Mouse (Mus musculus) heart, adult 2 months (tissue): ENCODE data around the gene Jtb. TPM values are rescaled to one million over a fixed set of nuclear protein-coding genes. Genes with fewer than 3 reads are reported as not detected.

Experiments used
- DNase-seq, 2 experiments: peaks; one replicate each; pipeline ENCODE4 v3.0.0; 2021
- H3K27ac ChIP-seq: fragments of 200-600 bp; 2 replicates; pipeline ENCODE4 v1.8.1; 2022
- H3K27me3 ChIP-seq: fragments of 200-500 bp; 2 replicates; pipeline ENCODE4 v1.6.1; 2012; ENCODE audit warnings: mild to moderate bottlenecking, low read length, inconsistent platforms, mixed read lengths; ENCODE audit not compliant: control insufficient read depth, insufficient read depth
- H3K36me3 ChIP-seq: fragments of 200-500 bp; 2 replicates; pipeline ENCODE4 v1.6.1; 2012; ENCODE audit warnings: low read length, inconsistent platforms; ENCODE audit not compliant: control insufficient read depth, insufficient read depth
- H3K4me1 ChIP-seq: fragments of 200-500 bp; 2 replicates; pipeline ENCODE4 v1.6.1; 2011; ENCODE audit warnings: low read length; ENCODE audit not compliant: control insufficient read depth, insufficient read depth
- H3K4me3 ChIP-seq: fragments of 200-600 bp; 2 replicates; pipeline ENCODE4 v1.8.1; 2022
- H3K79me2 ChIP-seq: fragments of 200-500 bp; replicated peaks from 2 replicates; pipeline ENCODE4 v1.6.1; 2012; ENCODE audit warnings: mild to moderate bottlenecking, inconsistent platforms, low read length, moderate library complexity, mixed read lengths; ENCODE audit not compliant: control insufficient read depth, insufficient read depth
- H3K9ac ChIP-seq: fragments of 200-500 bp; 2 replicates; pipeline ENCODE4 v1.6.1; 2012; ENCODE audit warnings: low read depth, mild to moderate bottlenecking, control low read depth, inconsistent platforms, low read length, mixed read lengths
- CTCF ChIP-seq: fragments of 200-600 bp; IDR thresholded peaks from 2 replicates; pipeline ENCODE4 v1.8.1; 2022; ENCODE audit warnings: antibody characterized with exemption, mild to moderate bottlenecking, moderate library complexity
- EP300 ChIP-seq: fragments of 200-500 bp; IDR thresholded peaks from 2 replicates; pipeline ENCODE4 v1.6.1; 2011; ENCODE audit warnings: low read depth, low read length, control low read depth; ENCODE audit not compliant: insufficient read depth
- POLR2A ChIP-seq: fragments of 200-500 bp; IDR thresholded peaks from 2 replicates; pipeline ENCODE4 v1.6.1; 2011; ENCODE audit warnings: mild to moderate bottlenecking, low read depth, low read length, control low read depth; ENCODE audit not compliant: insufficient read depth
- WGBS: fragments of 180-500 bp; shearing (Covaris S2); methylation state at CpG from one replicate; pipeline ENCODE4 v1.1.7; 2018; 5-methylcytosine and 5-hydroxymethylcytosine counted together
- intact Hi-C: fragments of 180-260 bp; cut with DNase I; formaldehyde crosslinking; loops from one replicate; pipeline ENCODE4 v1.15.1; 2025
- polyA plus RNA-seq: library from polyadenylated mRNA; depleted of rRNA; stranded (reverse); fragments of >200 nt; gene quantifications from 2 replicates; pipeline ENCODE4 v1.2.3, GENCODE M21; 2012
- total RNA-seq, 2 experiments: library from RNA; stranded (reverse); gene quantifications; 2 replicates each; pipeline ENCODE4 v1.2.3; 2021

Gene Jtb
- total and polyA plus RNA-seq, 3 experiments, result 36.0 to 56.6 (median 49.3) TPM

- peaks cover 25% of the 10 kb centered on the region for H3K36me3 ChIP-seq
- H3K27ac ChIP-seq, result no peak overlapping the region
- DNase-seq, result no peak
- H3K9ac ChIP-seq, result peak overlapping the region; percentile 34; the same call in 1 of the 2 replicates
- intact Hi-C loops, result loop anchor here (5.0 kb wide), 1 partner anchor 56 kb away; the partner anchor contains the start of gene Dennd4b
- 39% methylated on average over 13 of the region's 13 CpGs for WGBS
- H3K4me1 ChIP-seq, result peaks cover 8% of the 10 kb centered on the region
- peak overlapping the region; percentile 98 for H3K4me3 ChIP-seq
- peaks cover 2% of the 10 kb centered on the region; the same call in 1 of the 2 replicates for H3K79me2 ChIP-seq
- no peak for TF ChIP-seq CTCF
- TF ChIP-seq EP300, result no peak
- no peak for TF ChIP-seq POLR2A
- no peaks in the 10 kb centered on the region for H3K27me3 ChIP-seq
Measured at GRCm38 (mm10) chr3:90211475-90212398, 19.7 kb upstream of the Jtb start.

GRCm38 (mm10) chr3:90212723-90213122 is 18.7 kb upstream of the Jtb start:
- H3K4me3 ChIP-seq, result peak overlapping the region; percentile 98
- WGBS, result 7% methylated on average over 5 of the region's 5 CpGs
- H3K36me3 ChIP-seq, result peaks cover 25% of the 10 kb centered on the region

GRCm38 (mm10) chr3:90213377-90213866 is 18.0 kb upstream of the Jtb start, which contains the start of the genes Rps27 and Rab13:
Gene Rps27 (minus strand): TSS chr3:90213651.
Gene Rab13 (plus strand): TSS chr3:90213695.
- Histone ChIP-seq H3K27me3 (no peaks in the 10 kb centered on the region), H3K4me3 (peak within 1 kb of the TSS; percentile 98), H3K9ac (peak within 1 kb of the TSS; percentile 80), H3K79me2 (peaks cover 2% of the 10 kb centered on the region; the same call in 1 of the 2 replicates), H3K4me1 (peaks cover 8% of the 10 kb centered on the region), H3K36me3 (peaks cover 25% of the 10 kb centered on the region), H3K27ac (peak within 1 kb of the TSS; percentile 96)
- WGBS, result under 1% methylated on average over 42 of the region's 42 CpGs
- TF ChIP-seq CTCF (no peak), EP300 (peak; percentile 91), POLR2A (peak; percentile 100)
- DNase-seq, result peak; percentile 87 to 92
- intact Hi-C loops, result loop anchor here (5.0 kb wide), 1 partner anchor 54 kb away; the partner anchor contains the start of gene Dennd4b

More at GRCm38 (mm10) chr3:90212723-90213122, 18.7 kb upstream of the Jtb start:
- H3K9ac ChIP-seq, result peak overlapping the region; percentile 22
- intact Hi-C loops, result loop anchor here (5.0 kb wide), 1 partner anchor 55 kb away; the partner anchor contains the start of gene Dennd4b
- no peaks in the 10 kb centered on the region for H3K27me3 ChIP-seq
- no peak for DNase-seq
- peaks cover 8% of the 10 kb centered on the region for H3K4me1 ChIP-seq
- H3K79me2 ChIP-seq, result peaks cover 2% of the 10 kb centered on the region; the same call in 1 of the 2 replicates
- no peak for TF ChIP-seq EP300
- TF ChIP-seq POLR2A, result no peak
- peak overlapping the region; percentile 96 for H3K27ac ChIP-seq

DNA sequence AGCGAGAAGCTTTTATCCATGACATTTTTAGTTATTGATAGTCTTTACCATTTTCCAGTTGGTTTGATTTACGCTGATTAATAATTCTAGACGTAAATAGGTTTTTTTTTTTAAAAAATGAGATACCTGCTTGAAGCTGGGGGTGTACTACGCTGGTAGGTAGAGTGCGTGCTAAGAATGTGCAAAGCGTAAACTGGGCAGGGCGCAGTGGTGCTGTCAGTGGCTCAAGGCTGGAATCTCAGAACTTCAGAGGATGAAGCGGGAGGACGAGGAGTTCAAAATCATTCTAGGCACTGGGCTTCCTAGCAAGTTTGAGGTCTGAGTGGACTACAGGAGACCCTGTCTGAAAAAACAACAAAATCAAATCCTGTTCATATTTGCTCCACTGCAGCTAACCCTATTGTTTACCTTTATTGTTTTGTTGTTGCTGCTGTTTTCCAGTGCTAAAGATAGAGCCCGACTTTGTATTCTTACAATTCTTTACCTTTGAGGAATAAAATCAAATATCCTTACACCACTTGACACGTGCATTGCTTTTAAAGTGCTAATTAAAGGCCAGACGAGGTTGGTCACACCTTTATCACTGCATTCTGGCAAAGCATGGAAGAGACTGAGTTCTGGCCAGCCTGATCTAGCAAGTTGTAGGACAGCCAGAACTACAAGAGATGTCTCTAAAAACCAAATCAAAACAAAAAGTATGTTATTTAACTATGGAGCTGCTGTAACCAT is 17.3 kb upstream of the Jtb start:
- H3K27me3 ChIP-seq, result no peaks in the 10 kb centered on the region
- H3K27ac ChIP-seq, result peak overlapping the region; percentile 96
- TF ChIP-seq POLR2A, result no peak
- no peak for TF ChIP-seq EP300
- no peak for TF ChIP-seq CTCF
- WGBS, result 14% methylated on average over 12 of the region's 12 CpGs
- peak overlapping the region; percentile 98 for H3K4me3 ChIP-seq
- H3K79me2 ChIP-seq, result peaks cover 2% of the 10 kb centered on the region; the same call in 1 of the 2 replicates
- intact Hi-C loops, result loop anchor here (5.0 kb wide), 1 partner anchor 53 kb away; the partner anchor contains the start of gene Dennd4b
- 0 out of 2 replicates have a peak overlapping the region, but pooled peaks have one; percentile 11 for H3K9ac ChIP-seq
- DNase-seq, result peak in 1 of 2 experiments; percentile 31
- peaks cover 8% of the 10 kb centered on the region for H3K4me1 ChIP-seq
- H3K36me3 ChIP-seq, result peaks cover 25% of the 10 kb centered on the region

GRCm38 (mm10) chr3:90215825-90216380 is 15.5 kb upstream of the Jtb start:
- peaks cover 19% of the 10 kb centered on the region for H3K36me3 ChIP-seq
- intact Hi-C loops, result loop anchor here (1.0 kb wide), 1 partner anchor 158 kb away; no protein-coding TSS in a partner anchor
- 60% methylated on average over 1 of the region's 1 CpGs for WGBS
- no peak for DNase-seq
- no peak overlapping the region for H3K9ac ChIP-seq
- peaks cover 2% of the 10 kb centered on the region; the same call in 1 of the 2 replicates for H3K79me2 ChIP-seq
- H3K4me1 ChIP-seq, result peaks cover 10% of the 10 kb centered on the region
- H3K27ac ChIP-seq, result no peak overlapping the region
- no peak for TF ChIP-seq EP300
- peak; percentile 55 for TF ChIP-seq CTCF
- no peak overlapping the region for H3K4me3 ChIP-seq
- no peaks in the 10 kb centered on the region for H3K27me3 ChIP-seq
